Mouse (Mus musculus): ENCODE results near the gene Zfp961. TPM values are rescaled to one million over a fixed set of nuclear protein-coding genes. Genes with fewer than 3 reads are reported as not detected.
"Not testable (repeated sequence)": the region's sequence is repeated elsewhere in the genome, so short reads cannot be mapped to it uniquely, and the experiment has no call there.

Gene Zfp961
- polyA plus RNA-seq, 1 experiment from 2014 or later, result 17.7 TPM

- not testable (repeated sequence) for ATAC-seq (ENCODE audit: low read depth); H3K4me2 ChIP-seq (ENCODE audit: low read depth, low read length); H3K36me3 ChIP-seq (ENCODE audit: control insufficient read depth, insufficient read depth, low read length); H3K27me3 ChIP-seq (ENCODE audit: control insufficient read depth, insufficient read depth, low read length); H3K27ac ChIP-seq (ENCODE audit: low read depth, low read length); H3K9me3 ChIP-seq (ENCODE audit: control insufficient read depth, low read length); H3K4me3 ChIP-seq (ENCODE audit: low read depth, low read length); H3K4me1 ChIP-seq (ENCODE audit: control insufficient read depth, insufficient read depth, low read length); H3K9ac ChIP-seq (replicated peaks; ENCODE audit: low read depth, low read length)
- WGBS, result 88% methylated on average over 1 of the region's 1 CpGs
These were observed 68.2 kb downstream of the Zfp961 start for GRCm38 (mm10) chr8:72019022-72019421.

- Histone ChIP-seq H3K4me1 (ENCODE audit: control insufficient read depth, insufficient read depth, low read length) (no peaks in the 10 kb centered on the region), H3K27ac (ENCODE audit: low read depth, low read length) (no peak overlapping the region), H3K9ac (replicated peaks; ENCODE audit: low read depth, low read length) (no peak overlapping the region), H3K4me3 (ENCODE audit: low read depth, low read length) (no peak overlapping the region), H3K36me3 (ENCODE audit: control insufficient read depth, insufficient read depth, low read length) (no peaks in the 10 kb centered on the region), H3K9me3 (ENCODE audit: control insufficient read depth, low read length) (no peaks in the 10 kb centered on the region), H3K27me3 (ENCODE audit: control insufficient read depth, insufficient read depth, low read length) (no peaks in the 10 kb centered on the region), H3K4me2 (ENCODE audit: low read depth, low read length) (no peak overlapping the region)
- ATAC-seq (ENCODE audit: low read depth), result no peak
- WGBS, result 51% methylated on average over 2 of the region's 2 CpGs
These were observed 69.0 kb downstream of the Zfp961 start for GRCm38 (mm10) chr8:72019816-72020215.

GRCm38 (mm10) chr8:72024886-72025285 is 74.0 kb downstream of the Zfp961 start:
- not testable (repeated sequence) for H3K4me1 ChIP-seq (ENCODE audit: control insufficient read depth, insufficient read depth, low read length); H3K9ac ChIP-seq (replicated peaks; ENCODE audit: low read depth, low read length); H3K4me2 ChIP-seq (ENCODE audit: low read depth, low read length); H3K27me3 ChIP-seq (ENCODE audit: control insufficient read depth, insufficient read depth, low read length); H3K9me3 ChIP-seq (ENCODE audit: control insufficient read depth, low read length); H3K27ac ChIP-seq (ENCODE audit: low read depth, low read length); H3K4me3 ChIP-seq (ENCODE audit: low read depth, low read length); H3K36me3 ChIP-seq (ENCODE audit: control insufficient read depth, insufficient read depth, low read length); ATAC-seq (ENCODE audit: low read depth)
- 5% methylated on average over 4 of the region's 9 CpGs for WGBS

GRCm38 (mm10) chr8:72032926-72033325 is 82.1 kb downstream of the Zfp961 start:
- not testable (repeated sequence) for H3K9me3 ChIP-seq (ENCODE audit: control insufficient read depth, low read length); H3K4me2 ChIP-seq (ENCODE audit: low read depth, low read length)

GRCm38 (mm10) chr8:72040918-72041317 is 90.1 kb downstream of the Zfp961 start, which contains the start of gene Olfr372:
Gene Olfr372 (plus strand): TSS chr8:72041218.
- not testable (repeated sequence) for H3K9me3 ChIP-seq (ENCODE audit: control insufficient read depth, low read length); H3K4me1 ChIP-seq (ENCODE audit: control insufficient read depth, insufficient read depth, low read length); H3K27me3 ChIP-seq (ENCODE audit: control insufficient read depth, insufficient read depth, low read length); H3K4me3 ChIP-seq (ENCODE audit: low read depth, low read length); H3K9ac ChIP-seq (replicated peaks; ENCODE audit: low read depth, low read length); H3K4me2 ChIP-seq (ENCODE audit: low read depth, low read length); H3K36me3 ChIP-seq (ENCODE audit: control insufficient read depth, insufficient read depth, low read length); H3K27ac ChIP-seq (ENCODE audit: low read depth, low read length); ATAC-seq (ENCODE audit: low read depth)
- WGBS, result 85% methylated on average over 4 of the region's 4 CpGs

More at GRCm38 (mm10) chr8:72032926-72033325, 82.1 kb downstream of the Zfp961 start:
- 29% methylated on average over 4 of the region's 4 CpGs for WGBS
- not testable (repeated sequence) for H3K36me3 ChIP-seq (ENCODE audit: control insufficient read depth, insufficient read depth, low read length); H3K9ac ChIP-seq (replicated peaks; ENCODE audit: low read depth, low read length); H3K4me1 ChIP-seq (ENCODE audit: control insufficient read depth, insufficient read depth, low read length); H3K4me3 ChIP-seq (ENCODE audit: low read depth, low read length); H3K27me3 ChIP-seq (ENCODE audit: control insufficient read depth, insufficient read depth, low read length); H3K27ac ChIP-seq (ENCODE audit: low read depth, low read length); ATAC-seq (ENCODE audit: low read depth)

- Histone ChIP-seq H3K36me3 (ENCODE audit: control insufficient read depth, insufficient read depth, low read length) (no peaks in the 10 kb centered on the region), H3K27ac (ENCODE audit: low read depth, low read length) (no peak overlapping the region), H3K9me3 (ENCODE audit: control insufficient read depth, low read length) (no peaks in the 10 kb centered on the region), H3K9ac (replicated peaks; ENCODE audit: low read depth, low read length) (no peak overlapping the region), H3K4me2 (ENCODE audit: low read depth, low read length) (no peak overlapping the region), H3K27me3 (ENCODE audit: control insufficient read depth, insufficient read depth, low read length) (no peaks in the 10 kb centered on the region), H3K4me1 (ENCODE audit: control insufficient read depth, insufficient read depth, low read length) (no peaks in the 10 kb centered on the region), H3K4me3 (ENCODE audit: low read depth, low read length) (no peak overlapping the region)
- 82% methylated on average over 1 of the region's 1 CpGs for WGBS
- ATAC-seq (ENCODE audit: low read depth), result no peak
These were observed 91.7 kb downstream of the Zfp961 start for GRCm38 (mm10) chr8:72042493-72042892.

Other genes with a start within 250 kb of the Zfp961 start
- 0.11 and 0.53 TPM in 2 replicates for gene B3gnt3, start 249.2 kb upstream of the Zfp961 start, polyA plus RNA-seq (2014; fragmentation: Nextera tagmentation; extraction: Ambion mirVana)
- 49.1 and 62.7 TPM in 2 replicates for gene Fcho1, start 225.3 kb upstream of the Zfp961 start, polyA plus RNA-seq (2014; fragmentation: Nextera tagmentation; extraction: Ambion mirVana)
- gene Zfp709, start 69.0 kb upstream of the Zfp961 start, polyA plus RNA-seq (2014; fragmentation: Nextera tagmentation; extraction: Ambion mirVana), result 10.4 and 11.1 TPM in 2 replicates
- gene Zfp882, start 42.4 kb upstream of the Zfp961 start, polyA plus RNA-seq (2014; fragmentation: Nextera tagmentation; extraction: Ambion mirVana), result 15.4 and 19.7 TPM in 2 replicates
- 40.8 and 44.9 TPM in 2 replicates for gene Zfp617, start 42.4 kb upstream of the Zfp961 start, polyA plus RNA-seq (2014; fragmentation: Nextera tagmentation; extraction: Ambion mirVana)
- 0.66 and 0.68 TPM in 2 replicates for gene Cyp4f18, start 58.6 kb downstream of the Zfp961 start, polyA plus RNA-seq (2014; fragmentation: Nextera tagmentation; extraction: Ambion mirVana)
- not detected in 2 replicates for gene Olfr372, start 90.2 kb downstream of the Zfp961 start, polyA plus RNA-seq (2014; fragmentation: Nextera tagmentation; extraction: Ambion mirVana)
- not detected in 2 replicates for gene Olfr373, start 132.1 kb downstream of the Zfp961 start, polyA plus RNA-seq (2014; fragmentation: Nextera tagmentation; extraction: Ambion mirVana)
- 0.04 TPM in 1 of 2 replicates, not detected in the other for gene Olfr374, start 156.0 kb downstream of the Zfp961 start, polyA plus RNA-seq (2014; fragmentation: Nextera tagmentation; extraction: Ambion mirVana)
- 102 and 174 TPM in 2 replicates for gene Tpm4, start 183.9 kb downstream of the Zfp961 start, polyA plus RNA-seq (2014; fragmentation: Nextera tagmentation; extraction: Ambion mirVana)
- gene Rab8a, start 210.2 kb downstream of the Zfp961 start, polyA plus RNA-seq (2014; fragmentation: Nextera tagmentation; extraction: Ambion mirVana), result 53.2 and 67.9 TPM in 2 replicates
- not detected in 2 replicates for gene Hsh2d, start 238.6 kb downstream of the Zfp961 start, polyA plus RNA-seq (2014; fragmentation: Nextera tagmentation; extraction: Ambion mirVana)

Measured in neural tube, embryonic 14.5 days (tissue).